8 mouse cellular contexts compared by ENCODE assay signal in the genomic region with DNA sequence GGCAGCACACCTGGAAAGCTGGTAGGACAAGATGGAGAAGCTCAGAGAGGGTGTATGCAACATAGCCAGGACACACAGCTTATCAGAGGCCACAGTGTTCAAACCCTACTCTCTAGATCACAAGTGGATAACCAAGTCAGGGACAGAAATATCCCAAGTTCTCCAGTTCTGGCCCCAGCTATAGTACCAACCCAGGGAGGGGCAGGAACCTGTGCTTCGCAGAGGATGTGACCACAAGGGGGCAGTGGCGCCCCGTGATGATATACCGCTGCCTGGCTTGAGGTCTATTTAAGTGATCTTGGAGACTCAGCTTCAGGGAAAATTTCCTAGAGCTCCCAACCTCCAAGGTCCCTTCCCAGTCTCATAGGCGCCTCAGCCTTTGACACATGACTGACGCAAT. TPM values are rescaled to one million over a fixed set of nuclear protein-coding genes. Genes with fewer than 3 reads are reported as not detected.
A peak's percentile ranks its signal among the peaks of the same experiment; 100 is the strongest.
DNase-seq lines count a peak whose midpoint lies in the region; ATAC-seq and TF ChIP-seq lines count a peak whose summit lies in the region.

No protein-coding gene starts in this region.

- no peaks in the 10 kb centered on the region for H3K9me3 ChIP-seq in heart, embryonic 16.5 days (replicated peaks; ENCODE audit: control insufficient read depth, low read length)
- no peaks in the 10 kb centered on the region for H3K9me3 ChIP-seq in liver, embryonic 14.5 days (ENCODE audit: control insufficient read depth, low read length)
- H3K9me3 ChIP-seq in neural tube, embryonic 13.5 days = no peaks in the 10 kb centered on the region
- no peaks in the 10 kb centered on the region for H3K9me3 ChIP-seq in stomach, postnatal 0 days (ENCODE audit: control insufficient read depth, low read length)

- H3K4me1 ChIP-seq in bone marrow macrophage, adult 2 months (ENCODE audit: control insufficient read depth, insufficient read depth, low read length) = no peaks in the 10 kb centered on the region
- H3K4me1 ChIP-seq in embryonic fibroblast, embryonic 13.5 days (ENCODE audit: control insufficient read depth, insufficient read depth, low read length) = no peaks in the 10 kb centered on the region
- no peaks in the 10 kb centered on the region for H3K4me1 ChIP-seq in heart, embryonic 16.5 days (ENCODE audit: control insufficient read depth, insufficient read depth, low read length)
- H3K4me1 ChIP-seq in liver, embryonic 14.5 days (replicated peaks; ENCODE audit: control insufficient read depth in 2 of 2, insufficient read depth in 2 of 2, low read length in 1 of 2) = peaks cover 0 to 10% of the 10 kb centered on the region in 2 experiments; a peak in 2 of 4 replicates
- H3K4me1 ChIP-seq in neural tube, embryonic 13.5 days (replicated peaks) = peaks cover 12% of the 10 kb centered on the region; the same call in 1 of the 2 replicates
- no peaks in the 10 kb centered on the region for H3K4me1 ChIP-seq in stomach, postnatal 0 days (replicated peaks; ENCODE audit: control insufficient read depth, insufficient read depth)

- H3K36me3 ChIP-seq in heart, embryonic 16.5 days (ENCODE audit: control insufficient read depth, insufficient read depth) = no peaks in the 10 kb centered on the region
- no peaks in the 10 kb centered on the region for H3K36me3 ChIP-seq in liver, embryonic 14.5 days (replicated peaks; ENCODE audit: control insufficient read depth, insufficient read depth, low read depth)
- no peaks in the 10 kb centered on the region for H3K36me3 ChIP-seq in neural tube, embryonic 13.5 days
- no peaks in the 10 kb centered on the region for H3K36me3 ChIP-seq in stomach, postnatal 0 days (ENCODE audit: control insufficient read depth, insufficient read depth, low read length)

- H3K9ac ChIP-seq in heart, embryonic 16.5 days (ENCODE audit: low read length) = no peak overlapping the region
- H3K9ac ChIP-seq in liver, embryonic 14.5 days (replicated peaks) = no peak overlapping the region
- no peak overlapping the region for H3K9ac ChIP-seq in neural tube, embryonic 13.5 days
- H3K9ac ChIP-seq in stomach, postnatal 0 days (ENCODE audit: low read length) = no peak overlapping the region

- H3K27me3 ChIP-seq in heart, embryonic 16.5 days (ENCODE audit: control insufficient read depth, insufficient read depth, low read length) = 0 out of 2 replicates have a peak, but pooled peaks cover 2% of the 10 kb centered on the region
- no peaks in the 10 kb centered on the region for H3K27me3 ChIP-seq in liver, embryonic 14.5 days (ENCODE audit: control insufficient read depth, insufficient read depth, low read length)
- no peaks in the 10 kb centered on the region for H3K27me3 ChIP-seq in neural tube, embryonic 13.5 days
- no peaks in the 10 kb centered on the region for H3K27me3 ChIP-seq in stomach, postnatal 0 days (ENCODE audit: control insufficient read depth, insufficient read depth, low read length)

- peak; percentile 91 for DNase-seq in CD4-positive, CD25-positive, alpha-beta regulatory T cell, adult 2 months (ENCODE audit: low read depth, low spot score)
- peak; percentile 90 to 97 for DNase-seq in kidney, postnatal 25 days
- DNase-seq in liver, embryonic 14.5 days (ENCODE audit: low read depth in 3 of 3, low spot score in 3 of 3) = peak; percentile 31 to 44 (median 36)
- DNase-seq in stomach, postnatal 0 days (ENCODE audit: low spot score) = peak; percentile 91

- 5% methylated on average over 6 of the region's 6 CpGs for WGBS in heart, embryonic 16.5 days
- WGBS in liver, embryonic 14.5 days (ENCODE audit: insufficient replicate concordance) = 3% methylated on average over 6 of the region's 6 CpGs
- 10% methylated on average over 6 of the region's 6 CpGs for WGBS in neural tube, embryonic 13.5 days
- WGBS in stomach, postnatal 0 days = 5% methylated on average over 6 of the region's 6 CpGs

- no peak overlapping the region for H3K4me2 ChIP-seq in heart, embryonic 16.5 days (ENCODE audit: low read depth, low read length)
- H3K4me2 ChIP-seq in liver, embryonic 14.5 days (ENCODE audit: low read depth) = no peak overlapping the region
- H3K4me2 ChIP-seq in neural tube, embryonic 13.5 days = no peak overlapping the region
- H3K4me2 ChIP-seq in stomach, postnatal 0 days (replicated peaks; ENCODE audit: low read depth) = no peak overlapping the region

- TF ChIP-seq POLR2A in bone marrow macrophage, adult 2 months (IDR thresholded peaks at IDR 0.05; ENCODE audit: borderline replicate concordance, low read depth, low read length) = no peak
- TF ChIP-seq POLR2A in embryonic fibroblast, embryonic 13.5 days (IDR thresholded peaks at IDR 0.05; ENCODE audit: low read depth, low read length) = no peak

- no peak overlapping the region for H3K27ac ChIP-seq in bone marrow macrophage, adult 2 months (ENCODE audit: insufficient read depth, low read depth, low read length)
- no peak overlapping the region for H3K27ac ChIP-seq in embryonic fibroblast, embryonic 13.5 days (ENCODE audit: insufficient read depth, low read length)
- H3K27ac ChIP-seq in heart, embryonic 16.5 days (ENCODE audit: low read length) = no peak overlapping the region
- H3K27ac ChIP-seq in liver, embryonic 14.5 days = no peak overlapping the region
- H3K27ac ChIP-seq in neural tube, embryonic 13.5 days (replicated peaks) = no peak overlapping the region
- no peak overlapping the region for H3K27ac ChIP-seq in stomach, postnatal 0 days (replicated peaks)

- ATAC-seq in heart, embryonic 16.5 days (replicated peaks; ENCODE audit: extremely low read depth, insufficient read depth, low FRiP score) = peak; percentile 68; the same call in 1 of the 2 replicates
- ATAC-seq in liver, embryonic 14.5 days (ENCODE audit: insufficient read depth) = 0 out of 2 replicates have a peak, but pooled peaks have one; percentile 43
- ATAC-seq in neural tube, embryonic 13.5 days (ENCODE audit: low read depth) = peak; percentile 43; the same call in 1 of the 2 replicates
- peak; percentile 76 for ATAC-seq in stomach, postnatal 0 days (ENCODE audit: low FRiP score, low TSS enrichment)

- TF ChIP-seq EP300 in liver, embryonic 14.5 days (IDR thresholded peaks at IDR 0.05; ENCODE audit: low read depth) = no peak
- TF ChIP-seq EP300 in stomach, postnatal 0 days (optimal IDR thresholded peaks at IDR 0.05) = no peak

- no peak overlapping the region for H3K4me3 ChIP-seq in bone marrow macrophage, adult 2 months (ENCODE audit: insufficient read depth, low read length)
- no peak overlapping the region for H3K4me3 ChIP-seq in embryonic fibroblast, embryonic 13.5 days (ENCODE audit: insufficient read depth, low read length)
- no peak overlapping the region for H3K4me3 ChIP-seq in heart, embryonic 16.5 days (ENCODE audit: low read length)
- H3K4me3 ChIP-seq in liver, embryonic 14.5 days (ENCODE audit: insufficient read depth in 1 of 2, low read depth in 2 of 2, low read length in 2 of 2) = no peak overlapping the region
- H3K4me3 ChIP-seq in neural tube, embryonic 13.5 days = no peak overlapping the region
- H3K4me3 ChIP-seq in stomach, postnatal 0 days (ENCODE audit: low read depth, low read length) = no peak overlapping the region

- peak; percentile 69 for TF ChIP-seq CTCF in bone marrow macrophage, adult 2 months (IDR thresholded peaks at IDR 0.05; ENCODE audit: low read depth, low read length)
- TF ChIP-seq CTCF in embryonic fibroblast, embryonic 13.5 days (IDR thresholded peaks at IDR 0.05; ENCODE audit: borderline replicate concordance, insufficient read depth, low read length) = peak; percentile 90; the same call in 1 of the 2 replicates
- TF ChIP-seq CTCF in liver, embryonic 14.5 days (IDR thresholded peaks at IDR 0.05; ENCODE audit: low read depth) = peak; percentile 92
- peak; percentile 95 for TF ChIP-seq CTCF in stomach, postnatal 0 days (IDR thresholded peaks at IDR 0.05; ENCODE audit: low read depth)

RNA-seq across cellular contexts. Expression of a gene that starts 24.4 kb away (rescaled TPM):
- 9.4 and 9.8 TPM in 2 replicates for polyA plus RNA-seq in bone marrow macrophage, adult 2 months (2012; ENCODE audit: insufficient read depth, insufficient read length, missing spikeins)
- 7.5 and 9.2 TPM in 2 replicates for polyA plus RNA-seq in embryonic fibroblast, embryonic 13.5 days (2011; ENCODE audit: insufficient read length, low read depth, missing spikeins)
- polyA plus RNA-seq in heart, embryonic 16.5 days (2015; fragmentation: Nextera tagmentation; extraction: Ambion mirVana) = 9.1 and 9.3 TPM in 2 replicates
- polyA plus RNA-seq in liver, embryonic 14.5 days (2012; rRNA removed) = 1.5 and 1.9 TPM in 2 replicates
- 3.8 and 4.1 TPM in 2 replicates for polyA plus RNA-seq in liver, embryonic 14.5 days (2014; fragmentation: Nextera tagmentation; extraction: Ambion mirVana)
- polyA plus RNA-seq in neural tube, embryonic 13.5 days (2015; fragmentation: Nextera tagmentation; extraction: Ambion mirVana) = 12.3 and 14.3 TPM in 2 replicates
- 14.2 and 15.4 TPM in 2 replicates for polyA plus RNA-seq in stomach, postnatal 0 days (2015; fragmentation: Nextera tagmentation; extraction: Ambion mirVana)

Comparison
In these comparisons a context has a peak if more than half of its experiments do, and no peak if none do; other contexts are left out.
1. DNase-seq: peak in every context shown above with its lines; median percentile 94 in kidney, postnatal 25 days; 91 in CD4-positive, CD25-positive, alpha-beta regulatory T cell, adult 2 months; 91 in stomach, postnatal 0 days; 36 in liver, embryonic 14.5 days.